Mouse (Mus musculus) lung, embryonic 14.5 days (tissue): ENCODE results near the gene Ust. TPM values are rescaled to one million over a fixed set of nuclear protein-coding genes. Genes with fewer than 3 reads are reported as not detected.

Experiments used
- ATAC-seq: fragments of 200-750 bp; cut with Nextera tagmentation; 2 replicates; pipeline ENCODE4 v1.8.0; 2017; ENCODE audit warnings: mild to moderate bottlenecking, moderate TSS enrichment, moderate library complexity; ENCODE audit not compliant: insufficient read depth
- DNase-seq: peaks from one replicate; pipeline ENCODE4 v3.0.0-alpha.2; 2015
- H3K27ac ChIP-seq: fragments of 300-500 bp; sonication (generic); 2 replicates; pipeline ENCODE4 v1.5.1; 2014; ENCODE audit warnings: low read depth, mild to moderate bottlenecking, moderate library complexity
- H3K27me3 ChIP-seq: fragments of 300-500 bp; sonication (generic); 2 replicates; pipeline ENCODE4 v1.6.1; 2014; ENCODE audit warnings: low read length, control low read depth; ENCODE audit not compliant: insufficient read depth
- H3K36me3 ChIP-seq: fragments of 300-500 bp; sonication (generic); 2 replicates; pipeline ENCODE4 v1.6.1; 2014; ENCODE audit warnings: control low read depth; ENCODE audit not compliant: insufficient read depth
- H3K4me1 ChIP-seq: fragments of 300-500 bp; sonication (generic); 2 replicates; pipeline ENCODE4 v1.6.1; 2014; ENCODE audit warnings: antibody characterized with exemption, control low read depth; ENCODE audit not compliant: insufficient read depth
- H3K4me2 ChIP-seq: fragments of 300-500 bp; sonication (generic); 2 replicates; pipeline ENCODE4 v1.6.1; 2014; ENCODE audit warnings: mild to moderate bottlenecking
- H3K4me3 ChIP-seq: fragments of 300-500 bp; sonication (generic); 2 replicates; pipeline ENCODE4 v1.5.1; 2014; ENCODE audit warnings: low read depth, low read length
- H3K9ac ChIP-seq: fragments of 300-500 bp; sonication (generic); 2 replicates; pipeline ENCODE4 v1.6.1; 2014
- H3K9me3 ChIP-seq: fragments of 300-500 bp; sonication (generic); 2 replicates; pipeline ENCODE4 v1.6.1; 2016; ENCODE audit warnings: low read depth, low read length, control low read depth
- CTCF ChIP-seq: IDR thresholded peaks from 2 replicates; pipeline ENCODE4 v1.5.1; 2016; ENCODE audit warnings: antibody characterized with exemption, low read depth
- WGBS: fragments of 180-500 bp; shearing (Covaris S2); extraction: QIAGEN DNeasy Blood & Tissue Kit; methylation state at CpG from one replicate; pipeline ENCODE4 v1.1.7; 2014; 5-methylcytosine and 5-hydroxymethylcytosine counted together
- polyA plus RNA-seq: library from polyadenylated mRNA; unstranded; fragments of >200 nt; fragmentation: Nextera tagmentation; extraction: Ambion mirVana; gene quantifications from 2 replicates; pipeline ENCODE4 v1.2.1, GENCODE M21; 2014

Gene Ust
- polyA plus RNA-seq, 1 experiment from 2014 or later = 7.6 TPM

- no peak for ATAC-seq
- WGBS = 93% methylated on average over 4 of the region's 4 CpGs
- no peak for TF ChIP-seq CTCF
- H3K4me1 ChIP-seq = no peaks in the 10 kb centered on the region
- H3K9me3 ChIP-seq = no peaks in the 10 kb centered on the region
- H3K36me3 ChIP-seq = no peaks in the 10 kb centered on the region
- no peak overlapping the region for H3K9ac ChIP-seq
- no peaks in the 10 kb centered on the region for H3K27me3 ChIP-seq
- H3K27ac ChIP-seq = no peak overlapping the region
- H3K4me2 ChIP-seq = no peak overlapping the region
- no peak overlapping the region for H3K4me3 ChIP-seq
- DNase-seq = no peak
Observed at GRCm38 (mm10) chr10:8482779-8483178, 35.8 kb downstream of the Ust start.

- ATAC-seq = no peak
- no peaks in the 10 kb centered on the region for H3K36me3 ChIP-seq
- H3K4me1 ChIP-seq = no peaks in the 10 kb centered on the region
- TF ChIP-seq CTCF = no peak
- no peaks in the 10 kb centered on the region for H3K9me3 ChIP-seq
- 96% methylated on average over 2 of the region's 2 CpGs for WGBS
- H3K4me2 ChIP-seq = no peak overlapping the region
- no peak overlapping the region for H3K9ac ChIP-seq
- DNase-seq = no peak
- H3K27me3 ChIP-seq = no peaks in the 10 kb centered on the region
- no peak overlapping the region for H3K27ac ChIP-seq
- no peak overlapping the region for H3K4me3 ChIP-seq
Observed at GRCm38 (mm10) chr10:8479779-8480178, 38.8 kb downstream of the Ust start.

DNA sequence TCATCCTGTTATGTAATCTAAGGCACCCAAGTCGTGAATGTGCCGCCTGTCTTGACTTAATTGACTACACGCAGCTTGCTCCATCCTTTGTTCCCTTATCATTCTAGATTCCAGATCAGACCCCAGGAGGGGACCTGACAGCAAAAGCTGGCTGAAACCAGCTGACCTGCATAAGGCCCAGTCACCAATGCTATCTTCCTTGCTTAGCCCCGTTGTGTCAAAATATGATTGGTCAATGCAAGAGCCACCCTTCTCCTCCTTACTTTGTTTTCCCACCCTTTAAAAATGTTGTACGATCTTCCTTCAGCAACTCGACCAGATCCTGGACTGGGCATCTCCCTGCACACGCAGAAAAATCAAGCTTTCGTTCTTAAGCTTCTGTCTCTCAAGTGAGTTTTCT, 40.7 kb downstream of the Ust start:
- no peaks in the 10 kb centered on the region for H3K4me1 ChIP-seq
- no peak overlapping the region for H3K4me2 ChIP-seq
- no peak overlapping the region for H3K9ac ChIP-seq
- 87% methylated on average over 8 of the region's 8 CpGs for WGBS
- DNase-seq (no peak), ATAC-seq (no peak)
- H3K27me3 ChIP-seq = no peaks in the 10 kb centered on the region
- no peaks in the 10 kb centered on the region for H3K36me3 ChIP-seq
- H3K27ac ChIP-seq = no peak overlapping the region
- no peak overlapping the region for H3K4me3 ChIP-seq
- H3K9me3 ChIP-seq = no peaks in the 10 kb centered on the region
- no peak for TF ChIP-seq CTCF

DNA sequence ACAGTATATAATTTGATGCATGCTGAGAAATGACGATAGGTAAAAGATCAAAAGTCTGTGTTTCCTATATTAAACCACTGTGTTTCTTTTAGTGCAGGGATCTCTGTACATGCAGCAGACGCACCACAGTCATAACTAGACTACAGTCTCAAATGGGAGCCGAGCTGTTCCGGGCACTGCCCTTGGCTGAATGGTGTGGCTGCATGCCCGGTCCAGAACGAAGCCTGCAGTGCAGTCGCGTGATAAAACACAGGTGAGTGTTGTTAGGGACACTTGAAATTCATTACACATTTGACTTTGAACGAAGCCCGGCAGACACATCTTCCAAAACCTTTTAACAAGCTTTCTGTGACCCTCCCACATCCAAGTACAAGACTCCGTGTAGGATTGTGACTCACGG, 46.6 kb downstream of the Ust start:
- ATAC-seq = no peak
- Histone ChIP-seq H3K9me3 (no peaks in the 10 kb centered on the region), H3K36me3 (no peaks in the 10 kb centered on the region), H3K4me1 (peaks cover 5% of the 10 kb centered on the region; the same call in 1 of the 2 replicates), H3K9ac (no peak overlapping the region), H3K4me2 (no peak overlapping the region), H3K27me3 (no peaks in the 10 kb centered on the region), H3K4me3 (no peak overlapping the region), H3K27ac (no peak overlapping the region)
- DNase-seq = no peak
- no peak for TF ChIP-seq CTCF
- 66% methylated on average over 12 of the region's 12 CpGs for WGBS

- Histone ChIP-seq H3K9ac (no peak overlapping the region), H3K4me1 (peaks cover 8% of the 10 kb centered on the region; the same call in 1 of the 2 replicates), H3K9me3 (no peaks in the 10 kb centered on the region), H3K27ac (no peak overlapping the region), H3K4me3 (no peak overlapping the region), H3K27me3 (no peaks in the 10 kb centered on the region), H3K4me2 (no peak overlapping the region), H3K36me3 (no peaks in the 10 kb centered on the region)
- ATAC-seq (no peak), DNase-seq (no peak)
- no peak for TF ChIP-seq CTCF
- WGBS = 82% methylated on average over 5 of the region's 5 CpGs
Observed at GRCm38 (mm10) chr10:8471012-8471411, 47.6 kb downstream of the Ust start.

DNA sequence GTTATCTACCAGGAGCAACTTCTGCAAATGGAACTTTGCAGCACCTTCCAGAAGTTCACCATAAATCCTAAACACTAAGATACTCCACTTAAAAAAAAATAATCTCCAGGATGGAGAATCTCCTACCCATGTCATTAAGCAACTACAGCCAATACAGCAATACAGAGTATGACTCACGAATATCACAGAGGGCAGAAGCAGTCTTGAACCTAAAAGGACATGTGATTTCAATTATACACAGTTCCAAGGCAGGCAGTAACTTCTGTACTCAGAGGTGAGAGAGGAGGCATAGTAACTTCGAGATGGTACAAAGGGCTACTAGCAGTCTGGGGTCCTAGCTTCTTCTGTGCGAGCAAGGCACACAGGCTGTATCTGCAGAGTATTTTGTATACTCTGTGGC, 49.1 kb downstream of the Ust start:
- Histone ChIP-seq H3K9ac (no peak overlapping the region), H3K27ac (no peak overlapping the region), H3K9me3 (no peaks in the 10 kb centered on the region), H3K4me1 (peaks cover 9% of the 10 kb centered on the region; the same call in 1 of the 2 replicates), H3K27me3 (no peaks in the 10 kb centered on the region), H3K4me3 (no peak overlapping the region), H3K4me2 (no peak overlapping the region), H3K36me3 (no peaks in the 10 kb centered on the region)
- DNase-seq (no peak), ATAC-seq (no peak)
- TF ChIP-seq CTCF = no peak
- WGBS = 68% methylated on average over 3 of the region's 3 CpGs

DNA sequence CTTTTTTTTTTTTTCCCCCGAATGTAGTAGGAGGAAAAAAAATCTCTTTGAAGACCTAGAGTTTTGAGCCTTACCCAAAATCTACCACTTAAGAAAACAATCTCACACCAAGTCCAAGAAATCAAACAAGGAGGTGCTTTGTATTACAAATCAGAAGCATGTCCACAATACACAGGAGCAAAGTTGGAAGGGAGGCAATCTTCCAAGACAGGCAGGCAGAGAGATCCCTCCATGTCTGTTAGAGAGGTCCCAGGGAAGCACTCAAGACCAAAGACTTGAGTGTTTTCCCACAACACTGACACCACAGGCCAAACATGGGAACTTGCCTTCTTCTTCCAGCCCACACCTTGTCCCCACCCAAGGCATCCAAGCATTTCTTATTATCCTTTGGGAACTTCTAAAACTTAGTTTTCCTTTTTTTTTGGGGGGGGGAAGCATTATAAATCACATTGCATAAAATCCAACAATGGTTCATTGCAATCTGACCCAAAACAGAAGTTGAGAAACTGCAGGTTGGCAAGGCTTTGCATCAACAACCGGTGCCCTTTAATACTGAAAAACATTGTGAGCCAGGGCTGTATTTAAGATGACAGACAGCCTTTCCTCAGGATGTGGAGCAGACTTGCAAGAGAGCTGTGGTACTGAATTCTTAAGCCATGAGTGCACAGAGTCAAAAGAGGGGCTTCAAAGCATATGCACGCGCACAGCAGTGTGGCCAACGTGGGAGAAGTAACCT, 49.8 kb downstream of the Ust start:
- Histone ChIP-seq H3K4me3 (no peak overlapping the region), H3K27ac (no peak overlapping the region), H3K9me3 (no peaks in the 10 kb centered on the region), H3K27me3 (no peaks in the 10 kb centered on the region), H3K9ac (no peak overlapping the region), H3K36me3 (no peaks in the 10 kb centered on the region), H3K4me2 (no peak overlapping the region), H3K4me1 (peaks cover 9% of the 10 kb centered on the region; the same call in 1 of the 2 replicates)
- TF ChIP-seq CTCF = 0 out of 2 replicates have a peak, but pooled peaks have one; percentile 3
- ATAC-seq (no peak), DNase-seq (no peak)
- 61% methylated on average over 5 of the region's 5 CpGs for WGBS
